Mouse (Mus musculus): Measurements from ENCODE around the gene Prkar1a.
"Not testable (repeated sequence)": the region's sequence is repeated elsewhere in the genome, so short reads cannot be mapped to it uniquely, and the experiment has no call there.

The Prkar1a gene

GRCm38 (mm10) chr11:109635871-109636395, 13.3 kb upstream of the Prkar1a start:
- intact Hi-C loops (cut with DNase I), result no loop called here

- intact Hi-C loops (cut with DNase I), result no loop called here
Measured at GRCm38 (mm10) chr11:109641498-109642222, 7.5 kb upstream of the Prkar1a start.

GRCm38 (mm10) chr11:109648510-109648909, 695 bp upstream of the Prkar1a start:
- intact Hi-C loops (cut with DNase I), result no loop called here

GRCm38 (mm10) chr11:109649975-109650701, 933 bp downstream of the Prkar1a start:
- intact Hi-C loops (cut with DNase I), result no loop called here

GRCm38 (mm10) chr11:109650788-109651565, 1.8 kb downstream of the Prkar1a start:
- intact Hi-C loops (cut with DNase I), result no loop called here

GRCm38 (mm10) chr11:109651566-109652024, 2.4 kb downstream of the Prkar1a start:
- intact Hi-C loops (cut with DNase I), result no loop called here

GRCm38 (mm10) chr11:109652505-109652904, 3.3 kb downstream of the Prkar1a start:
- intact Hi-C loops (cut with DNase I), result no loop called here

- intact Hi-C loops (cut with DNase I), result no loop called here
Measured at GRCm38 (mm10) chr11:109653201-109653600, 4.0 kb downstream of the Prkar1a start.

GRCm38 (mm10) chr11:109654581-109654980, 5.4 kb downstream of the Prkar1a start:
- intact Hi-C loops (cut with DNase I), result no loop called here

- intact Hi-C loops (cut with DNase I), result no loop called here
Measured at GRCm38 (mm10) chr11:109656232-109656631, 7.0 kb downstream of the Prkar1a start.

GRCm38 (mm10) chr11:109660526-109660925, 11.3 kb downstream of the Prkar1a start:
- intact Hi-C loops (cut with DNase I), result not testable (repeated sequence)

- intact Hi-C loops (cut with DNase I), result no loop called here
Measured at GRCm38 (mm10) chr11:109664293-109664692, 15.1 kb downstream of the Prkar1a start.

- intact Hi-C loops (cut with DNase I), result no loop called here
Measured at GRCm38 (mm10) chr11:109665424-109665823, 16.2 kb downstream of the Prkar1a start.

- intact Hi-C loops (cut with DNase I), result no loop called here
Measured at GRCm38 (mm10) chr11:109666411-109666810, 17.2 kb downstream of the Prkar1a start.

GRCm38 (mm10) chr11:109667371-109667770, 18.2 kb downstream of the Prkar1a start:
- intact Hi-C loops (cut with DNase I), result no loop called here

- intact Hi-C loops (cut with DNase I), result no loop called here
Measured at GRCm38 (mm10) chr11:109668115-109668725, 19.0 kb downstream of the Prkar1a start.

GRCm38 (mm10) chr11:109669149-109669708, 20.0 kb downstream of the Prkar1a start:
- intact Hi-C loops (cut with DNase I), result no loop called here

- intact Hi-C loops (cut with DNase I), result loop anchor here (2.0 to 5.0 kb wide), 2 partner anchors 52 to 191 kb away; partner anchors contain the start of gene Fam20a
Measured at GRCm38 (mm10) chr11:109670026-109670916, 21.1 kb downstream of the Prkar1a start.
